Mouse (Mus musculus) midbrain, embryonic 11.5 days (tissue): ENCODE results near the gene Gnb1l. TPM values are rescaled to one million over a fixed set of nuclear protein-coding genes. Genes with fewer than 3 reads are reported as not detected.
A peak's percentile ranks its signal among the peaks of the same experiment; 100 is the strongest.

ENCODE experiments used
- ATAC-seq: fragments of 200-750 bp; cut with Nextera tagmentation; 2 replicates; pipeline ENCODE4 v1.8.0; 2017; ENCODE audit warnings: moderate TSS enrichment, moderate library complexity; ENCODE audit not compliant: low FRiP score
- DNase-seq: peaks from one replicate; pipeline ENCODE4 v3.0.0; 2015; ENCODE audit warnings: low spot score; ENCODE audit errors: missing footprints
- H3K27ac ChIP-seq: fragments of 300-500 bp; sonication (generic); 2 replicates; pipeline ENCODE4 v1.5.1; 2014; ENCODE audit warnings: low read depth, low read length
- H3K27me3 ChIP-seq: fragments of 300-500 bp; sonication (generic); 2 replicates; pipeline ENCODE4 v1.6.1; 2014; ENCODE audit warnings: mild to moderate bottlenecking, low read length, moderate library complexity, mixed read lengths; ENCODE audit not compliant: control insufficient read depth, insufficient read depth
- H3K36me3 ChIP-seq: fragments of 300-500 bp; sonication (generic); 2 replicates; pipeline ENCODE4 v1.6.1; 2014; ENCODE audit warnings: mild to moderate bottlenecking, low read length, moderate library complexity, mixed read lengths; ENCODE audit not compliant: control insufficient read depth, insufficient read depth
- H3K4me1 ChIP-seq: fragments of 300-500 bp; sonication (generic); 2 replicates; pipeline ENCODE4 v1.6.1; 2014; ENCODE audit warnings: low read length; ENCODE audit not compliant: control insufficient read depth, insufficient read depth
- H3K4me2 ChIP-seq: fragments of 300-500 bp; sonication (generic); 2 replicates; pipeline ENCODE4 v1.6.1; 2014; ENCODE audit warnings: mild to moderate bottlenecking, moderate library complexity
- H3K4me3 ChIP-seq: fragments of 300-500 bp; sonication (generic); 2 replicates; pipeline ENCODE4 v1.5.1; 2014; ENCODE audit warnings: low read depth, low read length
- H3K9ac ChIP-seq: fragments of 300-500 bp; sonication (generic); 2 replicates; pipeline ENCODE4 v1.6.1; 2014; ENCODE audit warnings: low read length
- H3K9me3 ChIP-seq: fragments of 300-500 bp; sonication (generic); 2 replicates; pipeline ENCODE4 v1.6.1; 2016; ENCODE audit warnings: low read length; ENCODE audit not compliant: control insufficient read depth
- WGBS: fragments of 180-500 bp; shearing (Covaris S2); extraction: QIAGEN DNeasy Blood & Tissue Kit; methylation state at CpG from one replicate; pipeline ENCODE4 v1.1.7; 2014; 5-methylcytosine and 5-hydroxymethylcytosine counted together
- polyA plus RNA-seq: library from polyadenylated mRNA; unstranded; fragments of >200 nt; fragmentation: Nextera tagmentation; extraction: Ambion mirVana; gene quantifications from 2 replicates; pipeline ENCODE4 v1.2.1, GENCODE M21; 2014

Gene Gnb1l
- polyA plus RNA-seq, 1 experiment from 2014 or later: 12.9 TPM

DNA sequence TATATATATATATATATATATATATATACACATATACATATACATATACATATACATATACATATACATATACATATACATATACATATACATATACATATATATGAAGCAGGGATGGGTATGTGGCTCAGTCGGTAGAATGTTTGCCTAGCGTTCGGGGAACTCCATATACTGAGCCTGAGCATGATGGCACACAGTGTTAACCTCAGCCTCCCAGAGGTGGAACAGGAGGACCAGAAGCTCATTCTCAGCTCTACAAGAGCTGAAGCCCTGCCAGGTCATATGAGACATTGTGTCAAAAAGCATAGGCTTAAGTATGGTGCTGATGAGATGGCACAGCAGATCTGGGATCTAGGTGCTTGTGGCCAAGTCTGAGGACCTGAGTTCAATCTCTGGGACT is 8.2 kb upstream of the Gnb1l start:
- Histone ChIP-seq H3K36me3 (no peaks in the 10 kb centered on the region), H3K9me3 (no peaks in the 10 kb centered on the region), H3K4me3 (no peak overlapping the region), H3K9ac (no peak overlapping the region), H3K27me3 (no peaks in the 10 kb centered on the region), H3K27ac (no peak overlapping the region), H3K4me1 (no peaks in the 10 kb centered on the region), H3K4me2 (no peak overlapping the region)
- 97% methylated on average over 3 of the region's 3 CpGs for WGBS
- DNase-seq (peak; percentile 66), ATAC-seq (no peak)

DNA sequence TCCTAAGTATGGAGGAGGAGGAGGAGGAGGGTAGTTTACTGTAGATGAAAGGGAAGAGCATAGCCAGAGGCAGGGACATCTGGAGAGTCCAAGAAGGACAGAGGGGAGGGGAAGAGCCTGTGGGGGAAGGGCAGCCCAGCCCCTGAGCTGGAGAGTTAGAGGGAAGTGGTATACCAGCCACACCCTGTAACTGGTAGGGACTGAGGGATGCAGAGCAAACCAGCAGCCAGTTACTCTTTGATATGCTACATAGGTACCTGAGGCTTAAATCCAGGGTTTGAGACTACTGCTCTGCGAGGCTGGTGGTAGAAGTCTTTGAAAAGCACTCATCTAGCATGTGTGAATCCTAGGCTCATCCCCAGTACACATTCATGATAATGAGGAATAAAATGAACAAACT is 7.6 kb upstream of the Gnb1l start:
- ATAC-seq (no peak), DNase-seq (peak; percentile 62)
- WGBS: 72% methylated on average over 1 of the region's 1 CpGs
- Histone ChIP-seq H3K9me3 (no peaks in the 10 kb centered on the region), H3K4me3 (no peak overlapping the region), H3K27ac (no peak overlapping the region), H3K9ac (no peak overlapping the region), H3K4me1 (no peaks in the 10 kb centered on the region), H3K4me2 (no peak overlapping the region), H3K27me3 (no peaks in the 10 kb centered on the region), H3K36me3 (no peaks in the 10 kb centered on the region)

GRCm38 (mm10) chr16:18497865-18498515 is 523 bp upstream of the Gnb1l start:
- Histone ChIP-seq H3K36me3 (peaks cover 3% of the 10 kb centered on the region; the same call in 1 of the 2 replicates), H3K27me3 (no peaks in the 10 kb centered on the region), H3K4me1 (peaks cover 16% of the 10 kb centered on the region), H3K27ac (peak overlapping the region; percentile 88), H3K9me3 (no peaks in the 10 kb centered on the region), H3K4me3 (peak overlapping the region; percentile 67), H3K9ac (peak overlapping the region; percentile 88), H3K4me2 (peak overlapping the region; percentile 96)
- no peak for DNase-seq
- ATAC-seq: no peak; the same call in 1 of the 2 replicates
- 14% methylated on average over 6 of the region's 6 CpGs for WGBS

DNA sequence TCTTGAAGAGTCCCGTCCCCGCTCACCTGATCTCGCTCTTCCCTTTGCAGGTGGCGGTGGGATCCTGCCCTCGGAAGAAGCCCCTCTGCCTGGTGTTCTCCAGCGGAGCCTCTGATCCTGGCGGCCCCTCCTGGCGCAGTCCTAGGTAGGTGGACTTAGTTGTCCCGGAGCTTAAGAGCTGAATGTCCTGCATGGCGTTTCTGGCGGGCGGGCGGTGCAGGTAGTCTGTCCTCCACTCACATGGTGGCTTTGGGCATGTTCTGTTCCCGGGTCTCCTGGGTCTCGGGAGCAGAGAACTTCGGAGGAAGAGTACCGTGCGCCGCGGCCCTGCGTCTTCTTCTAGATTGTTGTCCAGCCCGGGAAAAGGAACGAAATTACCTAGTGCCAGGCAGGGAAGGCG is 483 bp downstream of the Gnb1l start:
- Histone ChIP-seq H3K4me2 (peak overlapping the region; percentile 96), H3K27me3 (no peaks in the 10 kb centered on the region), H3K27ac (no peak overlapping the region), H3K4me3 (peak overlapping the region; percentile 67), H3K36me3 (peaks cover 3% of the 10 kb centered on the region; the same call in 1 of the 2 replicates), H3K4me1 (peaks cover 16% of the 10 kb centered on the region), H3K9me3 (no peaks in the 10 kb centered on the region), H3K9ac (peak overlapping the region; percentile 88)
- DNase-seq (no peak), ATAC-seq (no peak; the same call in 1 of the 2 replicates)
- WGBS: under 1% methylated on average over 24 of the region's 24 CpGs

GRCm38 (mm10) chr16:18501531-18501930 is 3.0 kb downstream of the Gnb1l start:
- ATAC-seq (no peak), DNase-seq (no peak)
- peaks cover 3% of the 10 kb centered on the region; the same call in 1 of the 2 replicates for H3K36me3 ChIP-seq
- no peaks in the 10 kb centered on the region for H3K27me3 ChIP-seq
- H3K9me3 ChIP-seq: no peaks in the 10 kb centered on the region
- WGBS: 97% methylated on average over 6 of the region's 6 CpGs
- no peak overlapping the region for H3K9ac ChIP-seq
- H3K4me2 ChIP-seq: no peak overlapping the region
- peaks cover 16% of the 10 kb centered on the region for H3K4me1 ChIP-seq
- H3K27ac ChIP-seq: no peak overlapping the region
- H3K4me3 ChIP-seq: no peak overlapping the region

DNA sequence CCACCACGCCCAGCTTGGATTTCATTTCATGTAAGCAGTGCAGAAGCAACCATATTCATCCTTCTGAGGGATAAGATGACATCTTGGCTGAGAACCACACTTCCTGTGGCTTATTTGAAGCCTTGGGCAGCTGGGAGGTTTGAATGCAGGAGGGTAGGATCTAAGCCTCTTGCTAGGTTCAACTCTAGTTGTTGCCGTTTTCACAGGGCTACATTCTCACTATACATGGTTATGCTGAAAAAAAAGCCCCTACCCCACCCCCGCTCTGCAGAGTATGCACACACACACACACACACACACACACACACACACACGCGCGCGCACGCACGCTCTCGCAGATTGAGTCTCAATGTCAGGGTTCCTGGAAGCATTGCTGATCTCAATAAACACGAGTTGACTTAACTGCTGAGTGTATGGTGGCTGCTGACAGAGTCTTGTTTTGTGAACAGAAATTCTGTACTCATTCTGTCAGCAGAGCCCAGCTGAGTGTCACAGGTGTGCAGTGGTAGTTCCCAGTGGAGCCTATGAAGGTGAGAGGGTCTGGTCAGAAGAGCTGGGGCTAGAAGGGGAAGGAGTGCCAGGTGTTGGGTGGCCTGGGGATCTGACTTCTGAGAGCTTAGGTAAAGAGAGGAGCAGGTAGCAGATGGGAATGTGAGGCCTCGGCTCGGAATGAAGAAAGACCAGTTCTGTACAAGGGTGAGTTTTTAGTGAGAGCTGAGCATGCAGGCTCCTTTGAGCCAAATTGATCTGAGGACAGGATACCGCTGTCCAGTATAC is 5.2 kb downstream of the Gnb1l start:
- H3K4me2 ChIP-seq: no peak overlapping the region
- no peak overlapping the region for H3K4me3 ChIP-seq
- ATAC-seq (no peak), DNase-seq (no peak)
- peaks cover 3% of the 10 kb centered on the region; the same call in 1 of the 2 replicates for H3K36me3 ChIP-seq
- no peak overlapping the region for H3K27ac ChIP-seq
- no peaks in the 10 kb centered on the region for H3K9me3 ChIP-seq
- WGBS: 91% methylated on average over 14 of the region's 14 CpGs
- H3K27me3 ChIP-seq: no peaks in the 10 kb centered on the region
- no peak overlapping the region for H3K9ac ChIP-seq
- peaks cover 11% of the 10 kb centered on the region for H3K4me1 ChIP-seq

GRCm38 (mm10) chr16:18506524-18507199 is 8.1 kb downstream of the Gnb1l start:
- WGBS: 96% methylated on average over 3 of the region's 3 CpGs

DNA sequence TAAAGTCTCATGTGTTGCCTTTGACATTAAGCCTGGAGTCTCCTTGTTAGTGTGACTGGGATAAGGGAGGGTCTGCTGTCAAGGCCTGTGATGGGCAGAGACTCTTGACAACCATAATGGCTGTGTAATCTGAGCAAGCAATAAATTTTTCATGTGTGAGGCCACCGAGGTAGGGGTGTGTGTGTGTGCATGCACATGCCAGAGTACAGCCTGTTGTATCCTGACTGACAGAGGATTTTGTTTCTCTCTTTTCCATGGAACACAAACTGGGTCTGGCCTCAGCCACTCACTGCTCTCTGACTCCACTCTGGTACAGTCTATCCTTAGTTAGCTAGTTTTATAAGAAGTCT is 8.7 kb downstream of the Gnb1l start:
- no peak for DNase-seq
- Histone ChIP-seq H3K9me3 (no peaks in the 10 kb centered on the region), H3K9ac (no peak overlapping the region), H3K4me1 (no peaks in the 10 kb centered on the region), H3K27me3 (no peaks in the 10 kb centered on the region), H3K4me3 (no peak overlapping the region), H3K4me2 (no peak overlapping the region), H3K27ac (no peak overlapping the region), H3K36me3 (peaks cover 1% of the 10 kb centered on the region; the same call in 1 of the 2 replicates)
- ATAC-seq: no peak
- 87% methylated on average over 1 of the region's 1 CpGs for WGBS

More at GRCm38 (mm10) chr16:18506524-18507199, 8.1 kb downstream of the Gnb1l start:
- Histone ChIP-seq H3K4me2 (no peak overlapping the region), H3K4me1 (no peaks in the 10 kb centered on the region), H3K36me3 (peaks cover 3% of the 10 kb centered on the region; the same call in 1 of the 2 replicates), H3K27me3 (no peaks in the 10 kb centered on the region), H3K4me3 (no peak overlapping the region), H3K9me3 (no peaks in the 10 kb centered on the region), H3K9ac (no peak overlapping the region), H3K27ac (no peak overlapping the region)
- ATAC-seq (no peak), DNase-seq (no peak)

DNA sequence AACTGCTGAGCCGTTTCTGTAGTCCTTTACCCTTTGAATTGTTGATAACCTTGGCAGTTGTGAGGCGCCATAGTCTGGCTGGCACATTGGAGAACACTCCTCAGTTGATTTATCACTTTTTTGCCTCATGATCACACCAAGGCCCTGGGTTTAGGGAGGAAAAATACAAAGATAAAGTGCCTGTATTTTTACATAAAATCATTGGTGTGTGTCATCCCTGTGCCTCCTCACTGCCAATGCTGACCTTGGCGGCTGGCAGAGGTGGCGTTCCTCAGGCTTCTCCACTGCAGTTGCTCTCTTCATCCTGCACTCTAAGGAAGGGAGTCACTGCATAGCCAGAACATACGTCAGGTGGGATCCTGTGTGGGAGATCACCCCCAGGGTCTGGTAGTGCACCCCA is 13.2 kb downstream of the Gnb1l start:
- Histone ChIP-seq H3K4me1 (no peaks in the 10 kb centered on the region), H3K27me3 (no peaks in the 10 kb centered on the region), H3K4me3 (no peak overlapping the region), H3K27ac (no peak overlapping the region), H3K9me3 (no peaks in the 10 kb centered on the region), H3K36me3 (no peaks in the 10 kb centered on the region), H3K4me2 (no peak overlapping the region), H3K9ac (no peak overlapping the region)
- DNase-seq: no peak
- WGBS: 82% methylated on average over 5 of the region's 5 CpGs
- no peak for ATAC-seq
